Mouse (Mus musculus) gastrocnemius, postnatal 36 days (tissue): ENCODE data around the gene Adsl. TPM values are rescaled to one million over a fixed set of nuclear protein-coding genes. Genes with fewer than 3 reads are reported as not detected.

ENCODE experiments used
- DNase-seq, 2 experiments: peaks; one replicate each; pipeline ENCODE4 v3.0.0; 2022
- intact Hi-C: fragments of 180-260 bp; cut with DNase I; formaldehyde crosslinking; loops from one replicate; pipeline ENCODE4 v1.15.1; 2025
- microRNA-seq, 2 experiments: library from miRNA; unstranded; fragments of <30 nt; microRNA quantifications; one replicate each; pipeline ENCODE4 v1.2.0; 2021
- total RNA-seq, 2 experiments: library from RNA; stranded (reverse); gene quantifications; 2 replicates each; pipeline ENCODE4 v1.2.3; 2021

Adsl gene
- total RNA-seq, 2 experiments from 2014 or later: 170 to 198 TPM

DNA sequence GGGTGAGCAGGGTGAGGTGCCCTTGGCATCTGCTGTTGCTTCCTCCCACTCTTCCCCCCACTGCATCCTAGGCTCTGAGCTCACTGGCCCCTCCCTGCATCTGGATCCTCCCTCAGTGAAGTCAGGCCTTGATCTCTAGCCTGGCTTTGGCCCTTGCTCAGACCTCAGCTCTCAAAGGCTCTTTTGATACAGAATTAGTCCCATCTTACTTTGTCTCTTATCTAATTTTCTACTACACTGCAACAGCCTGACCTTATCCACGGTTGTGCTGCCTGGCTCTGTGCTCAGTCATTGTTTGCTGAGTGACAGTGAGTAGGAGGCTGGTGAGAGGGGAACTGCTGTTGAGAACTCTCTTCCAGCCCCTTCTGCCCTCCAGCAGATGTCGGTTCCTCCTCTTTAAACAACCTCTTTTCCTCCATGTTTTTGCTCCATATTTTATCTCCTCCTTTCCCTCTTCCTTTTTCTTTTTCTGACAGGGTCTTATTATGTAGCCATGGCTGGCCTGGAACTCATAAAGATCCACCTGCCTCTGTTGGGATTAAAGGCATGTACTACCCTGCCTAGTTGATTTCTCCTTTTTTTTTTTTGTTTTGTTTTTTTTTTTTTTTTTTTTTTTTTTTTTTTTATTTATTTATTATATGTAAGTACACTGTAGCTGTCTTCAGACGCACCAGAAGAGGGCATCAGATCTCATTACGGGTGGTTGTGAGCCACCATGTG lies 52.3 kb downstream of the Adsl start:
- DNase-seq: no peak

DNA sequence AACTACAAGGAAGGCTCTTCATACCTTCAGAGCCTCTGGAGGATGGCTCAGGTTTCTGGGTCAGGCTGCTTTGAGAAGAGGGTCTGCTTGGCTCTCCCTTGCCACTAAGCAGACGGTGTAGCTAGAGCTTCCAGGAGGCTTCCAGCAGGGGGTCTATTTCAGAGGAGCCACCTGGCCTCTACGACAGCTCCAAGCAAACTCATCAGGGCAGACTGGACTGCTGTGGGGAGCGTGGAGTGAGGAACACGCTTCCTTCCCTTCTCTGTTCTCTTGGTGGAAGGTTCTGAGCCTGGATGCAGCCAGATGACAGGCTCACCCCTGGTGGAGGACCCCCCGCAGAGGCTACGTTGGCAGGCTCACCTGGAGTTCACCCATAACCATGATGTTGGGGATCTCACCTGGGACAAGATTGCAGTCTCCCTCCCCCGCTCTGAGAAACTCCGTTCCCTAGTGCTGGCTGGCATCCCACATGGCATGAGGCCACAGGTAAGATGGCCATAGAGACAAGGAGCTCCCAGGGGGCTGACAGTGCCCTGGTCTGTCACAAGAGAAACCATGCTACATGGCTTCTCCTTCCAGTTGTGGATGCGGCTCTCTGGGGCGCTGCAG lies 57.9 kb downstream of the Adsl start:
- intact Hi-C loops: no loop called here

More for the DNA sequence above, 52.3 kb downstream of the Adsl start:
- intact Hi-C loops: no loop called here

DNA sequence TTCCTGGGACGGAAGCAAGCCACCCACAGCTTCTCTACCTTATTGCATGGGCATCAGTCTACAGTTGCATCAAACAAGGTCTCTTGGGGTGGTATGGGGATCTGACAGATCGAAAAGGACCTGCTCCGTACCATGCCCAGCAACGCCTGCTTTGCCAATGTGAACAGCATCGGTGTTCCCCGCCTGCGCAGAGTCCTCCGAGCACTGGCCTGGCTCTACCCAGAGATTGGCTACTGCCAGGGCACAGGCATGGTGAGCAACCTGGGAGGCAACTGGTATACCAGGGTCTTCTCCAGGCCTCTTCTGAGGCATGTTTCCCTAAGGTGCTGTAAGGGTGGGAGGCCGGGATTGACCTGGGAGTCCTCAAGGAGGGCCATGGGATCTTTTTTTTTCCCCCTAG lies 59.0 kb downstream of the Adsl start:
- intact Hi-C loops: no loop called here
- DNase-seq: no peak

More for the DNA sequence above, 57.9 kb downstream of the Adsl start:
- no peak for DNase-seq

DNA sequence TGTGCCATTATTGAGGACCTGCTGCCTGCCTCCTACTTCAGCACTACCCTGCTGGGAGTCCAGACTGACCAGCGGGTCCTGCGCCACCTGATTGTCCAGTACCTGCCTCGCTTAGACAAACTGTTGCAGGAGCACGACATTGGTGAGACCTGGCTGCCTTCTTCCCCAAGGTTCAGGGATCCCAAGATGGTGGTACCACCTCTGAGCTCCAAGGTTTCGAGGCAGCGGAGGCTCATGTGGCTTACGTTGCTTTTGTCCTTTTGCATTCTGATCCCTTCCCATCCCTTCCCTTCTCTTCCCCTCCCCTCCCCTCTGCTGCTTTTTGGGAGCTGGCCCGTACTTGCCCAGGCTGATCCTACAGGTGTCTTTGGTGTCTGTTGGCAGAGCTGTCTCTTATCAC lies 59.6 kb downstream of the Adsl start:
- intact Hi-C loops: no loop called here
- no peak for DNase-seq

DNA sequence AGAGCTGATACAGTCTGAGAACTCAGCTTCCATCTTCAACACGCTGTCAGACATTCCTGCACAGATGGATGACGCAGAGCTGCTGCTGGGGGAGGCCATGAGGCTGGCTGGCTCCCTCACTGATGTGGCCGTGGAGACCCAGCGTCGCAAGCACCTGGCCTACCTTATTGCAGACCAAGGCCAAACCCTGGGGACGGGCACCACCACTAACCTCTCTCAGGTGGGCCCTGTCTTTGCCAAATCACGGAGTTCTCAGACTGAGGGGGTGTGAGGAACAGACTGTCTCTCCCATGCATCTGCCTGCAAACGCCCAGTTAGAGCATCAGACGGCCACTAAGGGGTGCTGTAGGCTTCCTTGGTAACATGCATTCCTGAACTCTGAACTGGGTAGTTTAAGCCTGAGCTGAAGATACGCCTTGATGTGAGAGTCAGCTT lies 60.4 kb downstream of the Adsl start:
- DNase-seq: no peak
- intact Hi-C loops: no loop called here

DNA sequence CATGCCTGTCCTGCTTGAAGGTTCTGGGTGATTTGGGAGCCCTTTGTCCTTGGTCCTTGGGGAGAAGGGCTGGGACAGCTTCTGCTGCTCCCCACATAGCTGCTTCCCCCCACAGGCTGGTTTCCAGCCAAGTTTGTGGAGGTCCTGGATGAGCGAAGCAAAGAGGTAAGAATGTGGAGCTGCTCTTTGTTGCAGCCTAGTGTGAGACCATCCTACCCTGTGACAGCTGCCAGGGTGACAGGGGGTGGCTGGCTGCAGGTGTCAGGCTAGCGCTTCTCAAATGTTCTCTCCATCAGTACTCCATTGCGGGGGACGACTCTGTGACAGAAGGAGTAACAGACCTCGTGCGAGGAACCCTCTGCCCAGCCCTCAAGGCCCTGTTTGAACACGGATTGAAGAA lies 61.8 kb downstream of the Adsl start:
- DNase-seq: no peak
- intact Hi-C loops: loop anchor here (5.0 kb wide), 1 partner anchor 48 kb away; no protein-coding TSS in a partner anchor

DNA sequence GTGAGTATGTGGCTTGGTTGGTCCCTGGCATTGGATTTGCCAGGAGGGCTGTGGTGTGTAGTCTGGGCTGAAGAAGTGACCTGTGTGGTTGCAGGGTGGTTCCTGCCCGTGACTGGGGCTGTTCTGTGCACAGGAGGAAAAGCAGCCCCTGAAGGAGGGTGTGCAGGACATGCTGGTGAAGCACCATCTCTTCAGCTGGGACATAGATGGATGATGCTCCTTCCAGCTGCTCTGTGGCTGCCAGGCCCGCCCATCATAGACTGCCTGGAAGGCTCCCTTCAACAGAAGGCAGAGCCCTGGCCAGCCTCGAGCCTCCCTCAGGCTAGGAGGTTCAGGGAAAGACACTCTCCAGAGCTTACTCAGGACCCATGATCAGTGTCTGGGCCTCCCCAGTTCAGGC lies 63.2 kb downstream of the Adsl start:
- intact Hi-C loops: loop anchor here (5.0 kb wide), 1 partner anchor 49 kb away; no protein-coding TSS in a partner anchor
- peak in 1 of 2 experiments; percentile 13 for DNase-seq

DNA sequence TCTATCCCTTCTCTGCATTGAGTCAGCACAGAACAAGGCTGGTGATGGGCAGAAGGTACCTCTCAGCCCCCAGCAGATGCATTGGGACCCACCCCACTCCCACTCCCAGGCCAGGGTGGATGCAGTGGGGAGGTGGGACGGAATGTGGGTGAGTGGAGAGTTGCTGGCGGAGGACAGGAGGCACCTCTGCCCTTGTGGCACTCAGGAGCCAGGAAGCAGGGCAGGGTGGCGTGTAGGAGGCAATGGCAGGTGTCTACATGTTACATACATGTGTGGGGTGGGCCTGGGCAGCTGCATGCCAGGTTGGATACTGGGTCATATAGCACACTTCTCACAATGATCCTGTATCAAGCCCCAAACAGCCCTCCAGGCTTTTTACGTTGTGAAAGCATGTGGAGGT lies 64.1 kb downstream of the Adsl start:
- intact Hi-C loops: loop anchor here (5.0 kb wide), 1 partner anchor 50 kb away; no protein-coding TSS in a partner anchor
- no peak for DNase-seq

DNA sequence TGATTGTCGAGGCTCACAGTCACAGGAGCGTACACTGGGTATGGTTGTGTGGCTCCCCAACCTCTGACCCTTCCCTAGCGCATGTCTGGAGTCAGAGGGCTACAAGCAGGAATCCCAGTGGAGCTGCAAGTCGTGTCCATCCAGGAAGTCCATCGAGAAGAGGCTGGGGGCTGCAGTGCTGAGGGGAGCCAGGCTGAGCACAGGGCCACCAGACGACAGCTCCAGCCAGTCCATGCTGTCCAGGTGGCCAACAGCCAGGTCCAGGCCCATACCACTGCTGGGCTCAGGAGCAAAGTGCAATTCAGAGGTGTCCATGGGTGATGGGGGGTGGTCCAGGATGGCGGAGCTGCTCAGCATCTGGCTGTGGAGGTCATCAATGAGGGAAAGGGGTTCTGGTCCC lies 64.9 kb downstream of the Adsl start:
- intact Hi-C loops: loop anchor here (5.0 kb wide), 1 partner anchor 51 kb away; no protein-coding TSS in a partner anchor

DNA sequence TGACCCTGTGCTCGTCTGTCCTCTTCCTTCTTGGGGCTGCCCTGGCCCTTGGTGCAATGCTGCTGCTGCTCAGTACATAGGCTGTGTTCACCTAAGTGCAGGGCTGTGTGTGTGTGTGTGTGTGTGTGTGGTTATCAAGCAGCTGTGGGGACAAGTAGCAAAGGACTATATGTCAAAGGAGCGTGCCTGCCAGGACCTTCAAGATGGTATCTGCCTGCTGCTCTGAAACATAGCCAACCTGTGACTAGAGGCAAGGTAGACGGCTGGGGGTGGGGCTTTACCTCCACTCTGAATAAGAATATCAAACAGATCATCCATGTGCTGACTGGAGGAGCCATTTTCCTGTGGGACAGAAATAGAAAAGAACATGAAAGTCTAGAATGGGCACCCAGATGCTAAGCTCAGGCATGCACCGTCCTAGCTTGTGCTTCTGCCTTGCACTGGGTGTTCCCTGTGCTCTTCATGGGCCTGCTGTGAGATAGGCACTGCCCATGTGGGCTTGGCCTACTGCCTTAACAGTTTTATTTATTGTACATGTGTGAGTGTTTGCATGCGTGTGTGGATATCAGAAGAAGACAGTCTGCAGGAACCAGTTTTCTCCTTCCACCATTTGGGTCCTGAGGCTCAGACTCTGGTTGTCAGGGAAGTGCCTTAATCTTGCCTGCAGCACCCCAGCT lies 66.9 kb downstream of the Adsl start:
- intact Hi-C loops: no loop called here
- DNase-seq: peak in 1 of 2 experiments; percentile 11

More for the DNA sequence above, 64.9 kb downstream of the Adsl start:
- no peak for DNase-seq

DNA sequence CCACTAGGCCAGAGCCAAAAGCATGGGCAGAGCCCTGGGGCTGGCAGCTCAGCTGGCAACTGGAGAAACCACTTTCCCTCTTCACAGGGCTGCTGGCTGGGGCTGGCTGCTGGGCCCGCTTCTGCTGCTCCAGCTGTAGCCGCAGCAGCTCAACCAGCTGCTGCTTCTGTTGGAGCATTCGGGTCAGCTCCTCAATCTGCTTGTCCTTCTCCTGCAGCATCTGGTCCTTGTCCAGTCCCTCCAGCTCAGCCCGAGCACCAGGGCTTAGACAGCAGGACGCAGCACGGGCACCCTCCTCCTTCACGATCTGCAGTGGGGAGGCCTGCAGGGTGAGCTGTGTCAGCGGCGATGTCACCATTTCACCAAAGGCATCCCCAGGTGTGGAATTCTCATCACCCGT lies 68.2 kb downstream of the Adsl start:
- peak in 1 of 2 experiments; percentile 11 for DNase-seq
- intact Hi-C loops: no loop called here

DNA sequence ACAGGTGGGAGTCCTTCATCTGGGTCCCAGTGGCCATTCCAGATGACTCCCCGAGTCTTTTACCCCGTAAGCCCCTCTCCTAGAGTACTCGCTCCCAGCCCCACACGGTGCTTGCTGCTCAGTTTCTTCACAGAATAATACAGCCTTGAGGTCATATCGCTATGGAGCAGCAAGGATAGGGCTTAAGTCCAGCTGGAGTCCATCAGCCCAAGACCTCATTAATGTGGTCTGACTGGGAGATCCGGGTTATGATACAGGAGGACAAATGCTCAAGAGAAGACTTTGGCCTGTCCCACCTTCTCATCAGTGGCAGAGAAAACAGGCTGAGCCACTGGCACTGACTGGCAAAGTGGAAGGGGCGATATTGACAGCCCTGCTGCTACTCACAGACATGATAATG lies 69.0 kb downstream of the Adsl start:
- intact Hi-C loops: no loop called here
- DNase-seq: peak in 1 of 2 experiments; percentile 12

Small RNA genes within 50 kb of the gene (microRNA-seq; reads per million reads assigned to microRNA genes)
- 10.7 to 24.5 reads per million in 2 experiments for gene Mir5113

Other genes with a start within 250 kb of the Adsl start
- 10 to 100 TPM; 38.3 to 51.1 TPM for gene Tnrc6b, start 237.2 kb upstream of the Adsl start, total RNA-seq
- 10 to 100 TPM; 11.8 to 17.8 TPM for gene Sgsm3, start 29.3 kb downstream of the Adsl start, total RNA-seq
- gene Mrtfa, start 242.3 kb downstream of the Adsl start, total RNA-seq: 10 to 100 TPM; 17.6 to 21.5 TPM